Mouse (Mus musculus) midbrain, embryonic 13.5 days (tissue): ENCODE results near the gene Gpc5. TPM values are rescaled to one million over a fixed set of nuclear protein-coding genes. Genes with fewer than 3 reads are reported as not detected.

ENCODE experiments used
- ATAC-seq: fragments of 200-750 bp; cut with Nextera tagmentation; 2 replicates; pipeline ENCODE4 v1.8.0; 2017; ENCODE audit warnings: mild to moderate bottlenecking, moderate TSS enrichment, moderate library complexity
- H3K27ac ChIP-seq: fragments of 300-500 bp; sonication (generic); 2 replicates; pipeline ENCODE4 v1.5.1; 2015; ENCODE audit warnings: inconsistent platforms, mild to moderate bottlenecking, moderate library complexity
- H3K27me3 ChIP-seq: fragments of 300-500 bp; sonication (generic); 2 replicates; pipeline ENCODE4 v1.6.1; 2015; ENCODE audit warnings: mild to moderate bottlenecking, inconsistent platforms
- H3K36me3 ChIP-seq: fragments of 300-500 bp; sonication (generic); 2 replicates; pipeline ENCODE4 v1.6.1; 2015; ENCODE audit warnings: mild to moderate bottlenecking, inconsistent platforms
- H3K4me1 ChIP-seq: fragments of 300-500 bp; sonication (generic); replicated peaks from 2 replicates; pipeline ENCODE4 v1.6.1; 2015; ENCODE audit warnings: inconsistent platforms
- H3K4me2 ChIP-seq: fragments of 300-500 bp; sonication (generic); replicated peaks from 2 replicates; pipeline ENCODE4 v1.6.1; 2015; ENCODE audit warnings: moderate library complexity, mild to moderate bottlenecking, inconsistent platforms
- H3K4me3 ChIP-seq: fragments of 300-500 bp; sonication (generic); replicated peaks from 2 replicates; pipeline ENCODE4 v1.5.1; 2015; ENCODE audit warnings: mild to moderate bottlenecking, inconsistent platforms
- H3K9ac ChIP-seq: fragments of 300-500 bp; sonication (generic); replicated peaks from 2 replicates; pipeline ENCODE4 v1.6.1; 2015; ENCODE audit warnings: mild to moderate bottlenecking, inconsistent platforms
- H3K9me3 ChIP-seq: fragments of 300-500 bp; sonication (generic); 2 replicates; pipeline ENCODE4 v1.6.1; 2016; ENCODE audit warnings: mild to moderate bottlenecking, inconsistent platforms
- WGBS: fragments of 180-500 bp; shearing (Covaris S2); methylation state at CpG from one replicate; pipeline ENCODE4 v1.1.7; 2015; 5-methylcytosine and 5-hydroxymethylcytosine counted together
- polyA plus RNA-seq: library from polyadenylated mRNA; unstranded; fragments of >200 nt; fragmentation: Nextera tagmentation; extraction: Ambion mirVana; gene quantifications from 2 replicates; pipeline ENCODE4 v1.2.1, GENCODE M21; 2015

The Gpc5 gene
- polyA plus RNA-seq, 1 experiment from 2014 or later = 2.1 TPM

DNA sequence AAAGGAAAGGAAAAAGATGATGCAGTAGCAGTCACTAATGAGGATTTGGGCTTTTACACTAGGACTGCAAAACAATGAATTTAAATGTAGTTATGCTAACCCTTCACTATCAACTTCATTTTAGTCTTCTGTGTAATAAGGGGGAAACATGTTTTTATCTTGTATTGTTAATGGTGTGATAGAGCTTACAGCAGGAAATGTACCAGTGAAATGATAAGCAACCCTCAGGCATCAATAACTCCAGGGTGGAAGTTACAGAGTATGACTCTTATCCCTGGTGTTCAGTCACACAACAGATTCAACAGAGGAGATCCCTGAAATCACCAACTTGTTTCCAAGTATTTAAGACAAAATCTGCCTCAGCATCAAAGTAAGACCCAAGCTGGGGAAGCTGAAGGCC, 1120.0 kb downstream of the Gpc5 start:
- Histone ChIP-seq H3K4me2 (no peak overlapping the region), H3K4me3 (no peak overlapping the region), H3K9ac (no peak overlapping the region), H3K36me3 (no peaks in the 10 kb centered on the region), H3K27me3 (no peaks in the 10 kb centered on the region), H3K9me3 (no peaks in the 10 kb centered on the region), H3K27ac (no peak overlapping the region), H3K4me1 (no peaks in the 10 kb centered on the region)
- no peak for ATAC-seq

DNA sequence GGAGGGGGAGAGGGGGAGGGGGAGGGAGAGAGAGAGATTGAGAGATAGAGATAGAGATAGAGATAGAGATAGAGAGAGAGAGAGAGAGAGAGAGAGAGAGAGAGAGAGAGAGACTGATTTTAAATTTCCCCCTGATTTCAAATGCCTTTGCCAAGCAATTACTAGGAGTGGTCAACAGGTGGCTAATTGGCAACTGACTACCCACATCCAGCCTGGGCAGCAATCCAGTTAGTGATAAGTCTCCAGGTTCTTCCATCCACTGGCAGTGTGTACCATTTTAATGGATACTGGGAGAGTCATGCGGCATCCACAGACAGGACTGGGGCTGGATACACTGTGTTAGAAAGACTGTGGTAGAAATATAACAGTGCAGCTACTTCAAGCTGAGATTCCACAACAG, 1166.1 kb downstream of the Gpc5 start:
- Histone ChIP-seq H3K4me1 (no peaks in the 10 kb centered on the region), H3K27me3 (no peaks in the 10 kb centered on the region), H3K4me3 (no peak overlapping the region), H3K9me3 (no peaks in the 10 kb centered on the region), H3K4me2 (no peak overlapping the region), H3K36me3 (no peaks in the 10 kb centered on the region), H3K9ac (no peak overlapping the region), H3K27ac (no peak overlapping the region)
- 100% methylated on average over 1 of the region's 1 CpGs for WGBS
- ATAC-seq = no peak

DNA sequence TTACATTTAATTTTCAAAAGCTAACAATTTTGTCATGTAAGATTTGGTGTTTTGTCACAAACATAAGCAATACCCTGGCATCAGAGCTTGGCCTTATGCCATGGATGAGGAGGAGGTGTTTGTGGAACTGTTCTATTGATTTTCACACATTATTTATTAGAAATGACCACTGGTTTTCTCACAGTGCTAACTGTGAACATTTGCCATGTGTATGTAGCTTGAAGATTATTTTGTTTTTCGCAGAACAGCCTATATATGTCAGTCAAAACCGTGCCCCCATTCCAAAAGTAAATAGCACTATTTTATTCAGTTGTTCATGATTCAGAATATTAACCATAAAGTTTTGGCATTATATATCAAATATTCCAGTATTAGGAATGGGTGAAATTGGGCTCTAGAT, 1216.5 kb downstream of the Gpc5 start:
- Histone ChIP-seq H3K4me2 (no peak overlapping the region), H3K4me3 (no peak overlapping the region), H3K9ac (no peak overlapping the region), H3K4me1 (no peaks in the 10 kb centered on the region), H3K36me3 (no peaks in the 10 kb centered on the region), H3K9me3 (no peaks in the 10 kb centered on the region), H3K27ac (no peak overlapping the region), H3K27me3 (no peaks in the 10 kb centered on the region)
- WGBS = 93% methylated on average over 2 of the region's 2 CpGs
- no peak for ATAC-seq

DNA sequence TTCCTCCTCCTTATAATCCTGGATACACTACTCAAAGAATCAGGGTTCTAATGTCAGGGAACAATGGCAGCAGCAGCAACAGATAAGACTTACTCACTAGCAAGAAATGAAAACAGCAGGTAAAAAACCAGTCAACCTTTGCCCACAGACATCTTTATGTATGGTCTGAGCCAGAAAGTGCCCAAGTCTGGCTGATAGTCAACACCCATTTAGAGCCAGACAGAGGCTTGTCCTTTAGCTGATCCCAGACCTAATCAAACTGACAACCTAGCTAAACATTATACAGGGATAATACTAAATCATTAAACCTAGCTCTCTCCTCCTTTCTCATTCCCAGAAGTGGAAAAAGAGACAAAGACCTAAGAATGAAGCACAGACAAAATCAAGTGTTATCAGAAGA, 1225.5 kb downstream of the Gpc5 start:
- no peak overlapping the region for H3K9ac ChIP-seq
- H3K27me3 ChIP-seq = no peaks in the 10 kb centered on the region
- H3K9me3 ChIP-seq = no peaks in the 10 kb centered on the region
- no peak overlapping the region for H3K4me3 ChIP-seq
- H3K4me2 ChIP-seq = no peak overlapping the region
- H3K27ac ChIP-seq = no peak overlapping the region
- H3K36me3 ChIP-seq = no peaks in the 10 kb centered on the region
- H3K4me1 ChIP-seq = no peaks in the 10 kb centered on the region
- no peak for ATAC-seq

DNA sequence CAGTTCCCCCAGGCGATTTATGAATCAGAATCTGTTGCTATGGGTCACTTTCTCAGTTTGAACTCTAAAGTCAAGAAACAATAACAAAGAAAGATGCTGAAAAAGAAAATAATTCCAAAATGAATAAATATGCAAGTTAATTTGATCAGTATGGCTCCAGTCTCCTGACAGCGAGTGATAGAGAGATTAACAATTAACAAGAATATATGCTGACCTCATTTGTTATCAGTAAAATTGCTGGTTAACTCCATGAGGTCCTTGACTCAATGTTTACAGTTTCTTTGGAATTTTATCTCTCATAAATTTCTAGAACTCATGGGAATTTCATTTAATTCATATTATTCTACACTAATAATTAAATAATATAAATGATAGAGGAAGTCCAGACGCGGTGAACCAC, 1244.2 kb downstream of the Gpc5 start:
- no peak for ATAC-seq
- H3K27me3 ChIP-seq = no peaks in the 10 kb centered on the region
- H3K9ac ChIP-seq = no peak overlapping the region
- H3K4me3 ChIP-seq = no peak overlapping the region
- no peak overlapping the region for H3K4me2 ChIP-seq
- H3K36me3 ChIP-seq = no peaks in the 10 kb centered on the region
- no peaks in the 10 kb centered on the region for H3K9me3 ChIP-seq
- no peaks in the 10 kb centered on the region for H3K4me1 ChIP-seq
- H3K27ac ChIP-seq = no peak overlapping the region
- 73% methylated on average over 4 of the region's 4 CpGs for WGBS

DNA sequence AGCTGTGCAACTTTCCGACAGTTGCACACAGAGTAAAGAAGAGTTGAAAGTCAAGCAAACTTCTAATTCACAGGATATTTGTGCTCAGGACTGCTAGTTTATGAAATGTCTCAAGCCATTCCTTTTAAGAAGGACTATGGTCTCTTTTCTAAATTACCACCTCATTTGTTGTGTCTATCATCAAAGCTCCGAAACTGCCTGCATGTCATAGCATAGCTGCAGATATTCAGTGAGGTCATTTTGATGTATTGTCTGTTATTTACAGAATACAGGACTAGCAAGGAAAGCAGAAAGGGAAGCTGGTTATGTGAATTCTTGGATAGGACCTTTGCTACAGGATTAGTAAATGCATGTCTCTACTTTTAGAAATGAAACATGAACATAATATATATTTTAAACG, 1246.4 kb downstream of the Gpc5 start:
- no peak for ATAC-seq
- Histone ChIP-seq H3K36me3 (no peaks in the 10 kb centered on the region), H3K9ac (no peak overlapping the region), H3K4me3 (no peak overlapping the region), H3K9me3 (no peaks in the 10 kb centered on the region), H3K4me1 (no peaks in the 10 kb centered on the region), H3K4me2 (no peak overlapping the region), H3K27ac (no peak overlapping the region), H3K27me3 (no peaks in the 10 kb centered on the region)
- 87% methylated on average over 3 of the region's 3 CpGs for WGBS

DNA sequence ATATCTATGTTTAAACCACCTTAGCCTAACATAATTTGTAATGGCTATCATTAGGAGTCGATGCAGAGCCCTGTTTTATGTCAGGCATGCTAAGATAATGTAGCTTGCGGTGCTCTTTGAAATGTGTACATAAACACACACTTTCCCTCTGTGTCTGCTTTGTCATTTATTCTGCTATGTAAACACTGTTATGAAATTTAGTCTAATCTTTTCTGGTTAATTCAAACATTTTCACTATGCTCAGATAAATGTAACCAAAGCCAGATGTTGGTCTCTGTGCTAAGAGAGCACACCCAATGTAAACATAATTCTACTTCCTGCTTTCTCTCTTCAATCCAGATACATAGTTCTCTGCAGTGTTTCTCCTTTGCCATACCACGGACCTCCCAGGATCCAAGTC, 1256.5 kb downstream of the Gpc5 start:
- H3K9me3 ChIP-seq = no peaks in the 10 kb centered on the region
- 75% methylated on average over 3 of the region's 3 CpGs for WGBS
- no peak overlapping the region for H3K27ac ChIP-seq
- no peaks in the 10 kb centered on the region for H3K4me1 ChIP-seq
- no peak overlapping the region for H3K9ac ChIP-seq
- H3K27me3 ChIP-seq = no peaks in the 10 kb centered on the region
- H3K4me3 ChIP-seq = no peak overlapping the region
- no peaks in the 10 kb centered on the region for H3K36me3 ChIP-seq
- no peak overlapping the region for H3K4me2 ChIP-seq
- ATAC-seq = no peak

DNA sequence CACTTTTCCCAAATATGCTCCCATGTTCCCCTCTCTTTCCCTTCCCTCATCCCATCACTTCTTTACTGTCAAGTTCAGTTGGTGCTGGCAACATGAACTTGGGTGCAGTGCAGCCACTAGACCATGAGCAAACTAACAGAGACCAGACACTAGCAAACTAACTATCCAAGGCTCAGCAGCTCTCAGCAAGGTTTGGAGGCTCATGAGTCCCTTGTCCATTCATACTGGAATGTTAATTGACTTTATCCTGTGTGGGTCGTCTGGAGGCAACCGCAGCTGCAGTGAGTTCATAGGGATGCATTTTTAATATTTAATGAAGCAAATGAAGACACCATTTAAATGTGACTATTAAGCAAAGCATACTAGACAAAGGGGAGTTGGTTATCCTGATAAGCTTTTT, 1292.6 kb downstream of the Gpc5 start:
- 61% methylated on average over 2 of the region's 2 CpGs for WGBS
- Histone ChIP-seq H3K4me2 (no peak overlapping the region), H3K36me3 (no peaks in the 10 kb centered on the region), H3K9ac (no peak overlapping the region), H3K4me1 (no peaks in the 10 kb centered on the region), H3K4me3 (no peak overlapping the region), H3K9me3 (no peaks in the 10 kb centered on the region), H3K27me3 (no peaks in the 10 kb centered on the region), H3K27ac (no peak overlapping the region)
- no peak for ATAC-seq

DNA sequence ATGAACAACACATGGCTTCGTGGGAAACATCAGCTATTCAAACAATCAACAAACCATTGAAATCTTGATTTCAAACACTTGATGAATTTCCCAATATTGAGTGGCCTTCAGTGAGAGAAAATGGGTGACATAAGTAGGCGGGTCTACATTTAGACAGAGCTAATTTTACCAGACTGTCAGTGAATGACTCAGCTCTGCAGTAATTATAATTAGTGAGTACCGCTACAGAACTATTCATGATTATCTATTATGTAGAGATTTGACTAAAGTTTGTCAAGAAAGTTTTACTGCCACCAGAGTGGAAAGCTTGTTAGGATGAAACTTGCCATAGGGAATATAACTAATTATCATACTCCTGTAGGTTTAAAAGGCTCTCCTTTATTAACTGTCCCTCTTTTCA, 1323.5 kb downstream of the Gpc5 start:
- ATAC-seq = no peak
- Histone ChIP-seq H3K27me3 (no peaks in the 10 kb centered on the region), H3K36me3 (no peaks in the 10 kb centered on the region), H3K9me3 (no peaks in the 10 kb centered on the region), H3K9ac (no peak overlapping the region), H3K4me2 (no peak overlapping the region), H3K27ac (no peak overlapping the region), H3K4me3 (no peak overlapping the region), H3K4me1 (no peaks in the 10 kb centered on the region)
- WGBS = 91% methylated on average over 3 of the region's 3 CpGs

DNA sequence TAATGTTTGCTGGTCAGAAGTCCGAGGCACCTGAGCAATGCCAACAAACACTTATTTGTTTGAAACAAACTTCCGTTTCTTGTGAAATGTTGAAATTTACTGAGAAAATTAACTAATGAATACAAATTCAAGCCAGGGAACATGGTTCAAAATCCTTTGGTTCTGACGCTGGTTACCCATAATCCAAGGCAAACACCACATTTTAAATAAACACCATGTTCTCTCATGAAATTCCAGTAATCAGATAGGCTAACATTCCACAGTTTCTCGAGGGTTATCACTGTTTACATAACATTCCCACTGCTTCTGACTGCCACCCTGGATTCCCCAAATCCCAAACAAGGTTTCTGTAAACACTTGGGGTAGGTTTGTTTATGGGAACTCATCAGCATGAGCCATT, 1356.2 kb downstream of the Gpc5 start:
- Histone ChIP-seq H3K4me1 (no peaks in the 10 kb centered on the region), H3K36me3 (no peaks in the 10 kb centered on the region), H3K4me2 (no peak overlapping the region), H3K27ac (no peak overlapping the region), H3K9ac (no peak overlapping the region), H3K27me3 (no peaks in the 10 kb centered on the region), H3K4me3 (no peak overlapping the region), H3K9me3 (no peaks in the 10 kb centered on the region)
- 69% methylated on average over 4 of the region's 4 CpGs for WGBS
- ATAC-seq = no peak

DNA sequence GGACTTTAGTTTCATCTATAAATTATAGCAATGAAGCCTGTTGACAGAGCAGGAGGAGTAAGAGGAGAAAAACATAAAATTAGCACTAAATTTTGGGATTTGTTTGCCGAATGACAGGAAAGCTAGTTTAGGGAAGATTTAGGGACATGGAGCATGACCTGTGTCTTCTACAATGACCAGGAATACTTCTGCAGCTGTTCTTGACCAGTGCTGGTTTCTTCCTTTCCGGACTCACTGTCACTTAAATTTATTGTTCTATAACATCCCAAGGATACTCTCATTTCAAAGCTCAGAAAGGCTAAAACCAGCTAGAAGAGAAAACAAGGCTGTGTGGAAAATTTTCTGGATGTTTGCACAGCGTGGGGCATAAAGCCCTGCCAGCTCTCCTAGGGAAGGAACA, 1361.3 kb downstream of the Gpc5 start:
- Histone ChIP-seq H3K4me1 (no peaks in the 10 kb centered on the region), H3K4me2 (no peak overlapping the region), H3K9me3 (no peaks in the 10 kb centered on the region), H3K4me3 (no peak overlapping the region), H3K27ac (no peak overlapping the region), H3K9ac (no peak overlapping the region), H3K36me3 (no peaks in the 10 kb centered on the region), H3K27me3 (no peaks in the 10 kb centered on the region)
- WGBS = 82% methylated on average over 3 of the region's 3 CpGs
- no peak for ATAC-seq

DNA sequence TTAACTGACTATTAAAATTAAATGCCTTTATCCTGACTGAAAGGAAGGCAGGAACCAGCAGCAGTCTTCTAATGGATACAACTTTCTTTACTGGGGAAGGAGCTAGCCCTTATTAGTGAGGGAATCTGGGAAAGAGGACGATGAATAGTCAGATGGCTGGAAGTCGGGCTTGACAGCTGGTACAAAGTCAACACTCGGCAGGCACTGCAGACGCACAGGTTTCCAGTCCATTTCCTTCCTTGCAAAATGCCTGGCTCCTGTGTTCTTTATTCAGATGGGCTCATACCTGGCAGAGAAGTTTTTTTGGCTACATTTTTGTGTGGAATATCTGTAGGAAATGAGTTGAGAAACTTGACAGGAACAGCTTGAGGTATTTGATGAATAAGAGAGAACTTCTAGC, 1364.2 kb downstream of the Gpc5 start:
- H3K27ac ChIP-seq = no peak overlapping the region
- no peak overlapping the region for H3K4me3 ChIP-seq
- no peak overlapping the region for H3K4me2 ChIP-seq
- no peak for ATAC-seq
- H3K9ac ChIP-seq = no peak overlapping the region
- no peaks in the 10 kb centered on the region for H3K36me3 ChIP-seq
- H3K27me3 ChIP-seq = no peaks in the 10 kb centered on the region
- H3K4me1 ChIP-seq = no peaks in the 10 kb centered on the region
- 69% methylated on average over 4 of the region's 4 CpGs for WGBS
- H3K9me3 ChIP-seq = no peaks in the 10 kb centered on the region

DNA sequence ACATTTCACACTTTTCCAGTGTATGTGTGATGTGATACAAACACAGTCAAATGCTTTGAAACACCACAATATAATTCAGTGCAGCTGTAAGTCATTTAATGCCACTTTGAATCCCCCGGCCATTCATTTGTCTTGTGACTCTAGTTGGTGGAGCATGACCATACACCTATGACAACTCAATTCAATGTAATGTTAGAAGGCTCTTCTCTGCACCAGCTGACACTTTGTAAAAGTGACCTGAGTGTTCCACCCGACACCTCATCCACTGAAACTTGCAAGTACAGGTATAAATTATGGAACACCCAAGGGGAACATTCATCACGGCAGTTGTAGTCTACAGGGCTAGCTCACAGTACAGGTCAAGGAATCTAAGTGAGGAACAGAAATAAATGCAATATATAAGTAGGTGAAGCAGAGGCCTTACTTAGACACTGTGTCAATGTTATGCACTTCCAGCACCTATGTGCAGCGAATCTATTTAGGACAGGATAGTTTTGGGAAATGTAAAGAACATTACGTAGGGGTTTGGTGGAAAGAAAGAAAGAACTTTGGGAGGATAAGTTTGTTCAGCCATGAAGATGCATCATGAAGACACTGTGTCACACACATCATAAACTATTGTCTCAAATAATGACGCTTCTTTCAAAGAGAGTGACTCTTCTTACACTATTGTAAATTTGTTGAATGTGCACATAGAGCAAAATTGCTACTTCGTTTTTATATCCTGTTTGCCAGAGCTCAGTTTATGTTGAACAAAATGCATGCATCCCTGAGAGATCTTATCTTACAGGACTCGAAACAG, 1381.6 kb downstream of the Gpc5 start:
- Histone ChIP-seq H3K36me3 (no peaks in the 10 kb centered on the region), H3K4me3 (no peak overlapping the region), H3K27ac (no peak overlapping the region), H3K27me3 (no peaks in the 10 kb centered on the region), H3K4me2 (no peak overlapping the region), H3K4me1 (no peaks in the 10 kb centered on the region), H3K9ac (no peak overlapping the region), H3K9me3 (no peaks in the 10 kb centered on the region)
- 87% methylated on average over 8 of the region's 8 CpGs for whole genome bisulfite sequencing
- ATAC-seq = no peak
